Mouse (Mus musculus): ENCODE data around the gene Rab19.
"Not testable (repeated sequence)": the region's sequence is repeated elsewhere in the genome, so short reads cannot be mapped to it uniquely, and the experiment has no call there.

Rab19 gene

DNA sequence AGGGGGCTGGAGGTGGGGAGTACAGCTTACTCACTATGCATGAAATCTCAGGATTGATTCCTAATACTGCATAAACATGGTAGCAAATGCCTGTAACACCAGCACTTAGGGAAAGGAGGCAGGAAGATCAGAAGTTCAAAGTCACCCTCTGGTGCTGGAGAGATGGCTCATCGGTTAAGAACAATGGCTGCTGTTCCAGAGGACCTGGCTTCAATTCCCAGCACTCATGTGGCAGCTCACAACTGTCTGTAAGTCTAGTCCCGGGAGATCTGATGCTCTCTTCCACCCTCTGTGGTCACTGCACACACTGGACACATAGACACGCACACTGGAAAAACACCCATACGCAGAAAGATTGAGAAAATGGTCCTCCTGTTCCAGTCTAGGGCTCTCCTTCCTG lies 52.2 kb downstream of the Rab19 start:
- DNase-seq = no peak

DNA sequence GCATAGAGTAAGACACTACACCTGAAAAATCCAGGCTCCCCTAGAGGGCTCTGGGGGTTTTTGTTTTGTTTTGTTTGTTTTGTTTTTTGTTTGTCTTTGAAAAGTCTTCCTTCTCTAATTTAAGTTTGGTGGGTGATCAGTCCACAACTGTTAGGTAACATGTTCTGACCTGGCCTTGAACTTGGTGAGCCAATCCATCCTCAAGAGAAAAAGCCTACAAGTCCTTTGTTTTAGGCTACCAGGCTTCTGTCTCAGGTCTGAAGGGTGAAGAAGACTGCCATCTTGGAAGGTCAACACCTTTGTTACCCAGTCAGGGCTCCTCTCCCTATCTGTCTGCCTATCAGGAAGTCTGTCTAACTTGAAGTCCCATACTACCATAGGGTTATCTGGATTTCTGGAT lies 52.7 kb downstream of the Rab19 start:
- no peak for DNase-seq

DNA sequence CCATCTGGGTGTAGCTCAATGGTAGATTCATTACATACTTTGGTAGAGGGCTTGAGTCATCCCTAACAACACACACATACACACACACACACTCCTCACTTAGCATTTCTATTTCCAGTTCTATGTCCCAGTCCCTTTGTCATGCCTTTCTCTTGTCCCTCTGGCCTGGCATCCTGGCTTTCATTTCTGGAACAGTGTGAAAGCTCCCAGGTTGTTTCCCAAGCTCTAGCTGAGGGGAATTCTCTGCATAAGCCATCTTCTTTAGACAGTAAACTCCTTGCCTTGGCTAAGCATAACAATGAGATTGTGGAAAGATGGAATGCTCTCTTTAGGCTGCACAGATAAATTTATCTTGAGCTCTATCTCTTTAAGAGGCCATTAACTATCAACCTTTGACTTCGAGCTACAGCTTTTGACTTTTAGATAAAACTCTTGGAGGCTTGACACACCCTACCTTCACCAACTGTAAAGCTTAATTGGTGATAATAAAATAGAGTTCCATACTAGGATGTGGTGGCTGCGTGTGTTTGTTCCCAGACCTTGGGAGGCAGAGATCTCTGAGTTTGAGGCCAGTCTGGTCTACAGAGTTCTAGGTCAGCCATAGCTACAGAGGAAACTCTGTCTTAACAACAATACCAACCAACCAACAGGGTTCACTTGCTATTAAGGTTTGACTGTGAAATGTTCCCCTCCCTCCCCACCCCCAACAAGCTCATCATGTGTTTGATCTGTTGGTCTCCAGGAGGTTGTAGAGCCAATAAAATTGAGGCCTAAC lies 53.3 kb downstream of the Rab19 start:
- DNase-seq = no peak

GRCm38 (mm10) chr6:39434886-39435492 lies 54.0 kb downstream of the Rab19 start:
- no peak for DNase-seq

- no peak for DNase-seq
Observed at GRCm38 (mm10) chr6:39435875-39436274, 54.9 kb downstream of the Rab19 start.

GRCm38 (mm10) chr6:39437519-39437918 lies 56.5 kb downstream of the Rab19 start:
- DNase-seq = not testable (repeated sequence)

All from cerebellum, postnatal 10 days (tissue).